Mouse (Mus musculus): Measurements from ENCODE around the gene Man1b1.

DNA sequence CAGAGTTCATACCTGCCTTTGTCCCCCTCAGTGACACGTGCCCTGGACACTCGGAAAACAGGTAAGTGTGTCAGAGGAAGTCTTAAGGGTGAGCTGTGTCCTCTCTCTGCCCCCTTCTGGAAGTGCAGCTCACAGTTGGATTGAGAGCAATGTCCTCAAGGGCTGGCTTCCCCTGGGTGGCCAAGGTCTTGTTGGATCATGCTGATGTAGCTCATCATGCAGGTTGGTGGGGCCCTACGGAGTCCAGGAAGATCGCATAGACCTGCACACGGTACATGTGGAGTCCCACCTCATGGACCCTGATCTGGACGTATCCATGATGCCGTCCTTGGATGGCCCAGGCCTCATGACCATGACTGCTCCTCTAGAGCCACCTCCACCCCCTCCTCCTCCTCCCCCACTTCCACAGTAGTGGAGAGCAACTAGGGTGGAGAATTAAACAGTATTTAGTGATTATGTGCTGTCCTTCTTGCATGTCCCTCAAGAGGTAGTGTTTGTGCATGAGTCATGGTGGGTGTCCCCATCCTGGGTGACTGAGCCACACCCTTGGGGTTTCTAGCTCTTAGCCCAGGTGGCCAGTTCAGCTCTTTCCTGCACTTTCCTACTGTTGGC lies 43.3 kb upstream of the Man1b1 start:
- TF ChIP-seq POLR2A (IDR thresholded peaks at IDR 0.05; ENCODE audit: insufficient read depth, low read depth, low read length): no peak
- TF ChIP-seq CTCF (IDR thresholded peaks at IDR 0.05): no peak
